Mouse (Mus musculus) liver, embryonic 11.5 days (tissue): Measurements from ENCODE around the gene Sec11a. TPM values are rescaled to one million over a fixed set of nuclear protein-coding genes. Genes with fewer than 3 reads are reported as not detected.

ENCODE experiments used
- ATAC-seq: fragments of 200-750 bp; cut with Nextera tagmentation; replicated peaks from 2 replicates; pipeline ENCODE4 v1.8.0; 2017; ENCODE audit warnings: moderate number of reproducible peaks, mild to moderate bottlenecking, moderate TSS enrichment, moderate library complexity; ENCODE audit not compliant: low FRiP score
- DNase-seq: peaks from one replicate; pipeline ENCODE4 v3.0.0-alpha.2; 2017; ENCODE audit warnings: low spot score
- H3K27ac ChIP-seq: fragments of 300-500 bp; sonication (generic); 2 replicates; pipeline ENCODE4 v1.5.1; 2014; ENCODE audit warnings: mild to moderate bottlenecking, low read depth, low read length, control low read depth
- H3K27me3 ChIP-seq: fragments of 300-500 bp; sonication (generic); replicated peaks from 2 replicates; pipeline ENCODE4 v1.6.1; 2014; ENCODE audit warnings: low read length, mixed read lengths; ENCODE audit not compliant: control insufficient read depth, insufficient read depth
- H3K36me3 ChIP-seq: fragments of 300-500 bp; sonication (generic); 2 replicates; pipeline ENCODE4 v1.6.1; 2014; ENCODE audit warnings: mild to moderate bottlenecking, low read length, moderate library complexity, mixed read lengths; ENCODE audit not compliant: control insufficient read depth, insufficient read depth
- H3K4me1 ChIP-seq: fragments of 300-500 bp; sonication (generic); replicated peaks from 2 replicates; pipeline ENCODE4 v1.6.1; 2014; ENCODE audit warnings: low read length, mixed read lengths; ENCODE audit not compliant: control insufficient read depth, insufficient read depth
- H3K4me2 ChIP-seq: fragments of 300-500 bp; sonication (generic); 2 replicates; pipeline ENCODE4 v1.6.1; 2014; ENCODE audit warnings: mild to moderate bottlenecking, control low read depth, moderate library complexity
- H3K4me3 ChIP-seq: fragments of 300-500 bp; sonication (generic); 2 replicates; pipeline ENCODE4 v1.5.1; 2014; ENCODE audit warnings: low read depth, low read length, control low read depth
- H3K9ac ChIP-seq: fragments of 300-500 bp; sonication (generic); 2 replicates; pipeline ENCODE4 v1.6.1; 2014; ENCODE audit warnings: low read depth, low read length, control low read depth
- H3K9me3 ChIP-seq: fragments of 300-500 bp; sonication (generic); 2 replicates; pipeline ENCODE4 v1.6.1; 2016; ENCODE audit warnings: low read length, inconsistent platforms, mixed read lengths; ENCODE audit not compliant: control insufficient read depth
- WGBS: fragments of 180-500 bp; shearing (Covaris S2); extraction: QIAGEN DNeasy Blood & Tissue Kit; methylation state at CpG from one replicate; pipeline ENCODE4 v1.1.7; 2014; 5-methylcytosine and 5-hydroxymethylcytosine counted together
- polyA plus RNA-seq: library from polyadenylated mRNA; unstranded; fragments of >200 nt; fragmentation: Nextera tagmentation; extraction: Ambion mirVana; gene quantifications from 2 replicates; pipeline ENCODE4 v1.2.1, GENCODE M21; 2014

The Sec11a gene
- polyA plus RNA-seq, 1 experiment from 2014 or later: 180 TPM

GRCm38 (mm10) chr7:80885666-80886065, 61.9 kb downstream of the Sec11a start:
- 12% methylated on average over 1 of the region's 1 CpGs for WGBS
- ATAC-seq: no peak
- Histone ChIP-seq H3K27me3 (no peaks in the 10 kb centered on the region), H3K36me3 (peaks cover 2% of the 10 kb centered on the region; the same call in 1 of the 2 replicates), H3K9me3 (no peaks in the 10 kb centered on the region), H3K27ac (no peak overlapping the region), H3K4me2 (no peak overlapping the region), H3K4me3 (no peak overlapping the region), H3K4me1 (peaks cover 12% of the 10 kb centered on the region; the same call in 1 of the 2 replicates), H3K9ac (no peak overlapping the region)
- no peak for DNase-seq

GRCm38 (mm10) chr7:80882830-80883505, 64.6 kb downstream of the Sec11a start:
- peak overlapping the region; percentile 45 for H3K4me2 ChIP-seq
- H3K4me3 ChIP-seq: peak overlapping the region; percentile 23
- ATAC-seq (peak; percentile 86), DNase-seq (peak; percentile 62)
- no peaks in the 10 kb centered on the region for H3K27me3 ChIP-seq
- no peaks in the 10 kb centered on the region for H3K9me3 ChIP-seq
- H3K4me1 ChIP-seq: no peaks in the 10 kb centered on the region
- 16% methylated on average over 14 of the region's 14 CpGs for WGBS
- H3K27ac ChIP-seq: no peak overlapping the region
- no peaks in the 10 kb centered on the region for H3K36me3 ChIP-seq
- no peak overlapping the region for H3K9ac ChIP-seq

GRCm38 (mm10) chr7:80875727-80876126, 71.9 kb downstream of the Sec11a start:
- Histone ChIP-seq H3K9me3 (no peaks in the 10 kb centered on the region), H3K36me3 (peaks cover 16% of the 10 kb centered on the region), H3K4me2 (peak overlapping the region; percentile 4; the same call in 1 of the 2 replicates), H3K27ac (no peak overlapping the region), H3K27me3 (peaks cover 17% of the 10 kb centered on the region), H3K4me3 (no peak overlapping the region), H3K9ac (no peak overlapping the region), H3K4me1 (no peaks in the 10 kb centered on the region; the same call in 1 of the 2 replicates)
- no peak for ATAC-seq
- DNase-seq: no peak
- 39% methylated on average over 37 of the region's 37 CpGs for WGBS

- DNase-seq (no peak), ATAC-seq (no peak)
- Histone ChIP-seq H3K27ac (no peak overlapping the region), H3K9me3 (no peaks in the 10 kb centered on the region), H3K27me3 (peaks cover 17% of the 10 kb centered on the region), H3K36me3 (peaks cover 16% of the 10 kb centered on the region), H3K4me3 (no peak overlapping the region), H3K4me2 (no peak overlapping the region), H3K9ac (no peak overlapping the region), H3K4me1 (no peaks in the 10 kb centered on the region; the same call in 1 of the 2 replicates)
- WGBS: 95% methylated on average over 2 of the region's 2 CpGs
Observed at GRCm38 (mm10) chr7:80873631-80874030, 73.9 kb downstream of the Sec11a start.

GRCm38 (mm10) chr7:80873038-80873437, 74.5 kb downstream of the Sec11a start:
- ATAC-seq (no peak), DNase-seq (no peak)
- no peaks in the 10 kb centered on the region for H3K9me3 ChIP-seq
- H3K9ac ChIP-seq: no peak overlapping the region
- no peak overlapping the region for H3K4me2 ChIP-seq
- no peaks in the 10 kb centered on the region; the same call in 1 of the 2 replicates for H3K4me1 ChIP-seq
- H3K4me3 ChIP-seq: no peak overlapping the region
- peaks cover 20% of the 10 kb centered on the region for H3K36me3 ChIP-seq
- 59% methylated on average over 5 of the region's 5 CpGs for WGBS
- H3K27ac ChIP-seq: no peak overlapping the region
- peaks cover 17% of the 10 kb centered on the region for H3K27me3 ChIP-seq

- Histone ChIP-seq H3K27me3 (no peaks in the 10 kb centered on the region), H3K27ac (no peak overlapping the region), H3K4me2 (no peak overlapping the region), H3K9ac (no peak overlapping the region), H3K4me3 (no peak overlapping the region), H3K9me3 (no peaks in the 10 kb centered on the region), H3K4me1 (peaks cover 20% of the 10 kb centered on the region), H3K36me3 (peaks cover 13% of the 10 kb centered on the region)
- no peak for DNase-seq
- 82% methylated on average over 2 of the region's 2 CpGs for WGBS
- ATAC-seq: no peak
Observed at GRCm38 (mm10) chr7:80868686-80869085, 78.9 kb downstream of the Sec11a start.

GRCm38 (mm10) chr7:80866514-80867147, 80.9 kb downstream of the Sec11a start:
- DNase-seq (no peak), ATAC-seq (no peak)
- WGBS: 48% methylated on average over 7 of the region's 7 CpGs
- Histone ChIP-seq H3K4me1 (peaks cover 24% of the 10 kb centered on the region), H3K9ac (no peak overlapping the region), H3K4me3 (no peak overlapping the region), H3K4me2 (peak overlapping the region; percentile 19; the same call in 1 of the 2 replicates), H3K27ac (no peak overlapping the region), H3K36me3 (peaks cover 9% of the 10 kb centered on the region), H3K27me3 (no peaks in the 10 kb centered on the region), H3K9me3 (no peaks in the 10 kb centered on the region)

- ATAC-seq (no peak), DNase-seq (no peak)
- Histone ChIP-seq H3K4me1 (peaks cover 30% of the 10 kb centered on the region), H3K9ac (no peak overlapping the region), H3K27ac (peak overlapping the region; percentile 71), H3K4me2 (peak overlapping the region; percentile 26; the same call in 1 of the 2 replicates), H3K9me3 (no peaks in the 10 kb centered on the region), H3K36me3 (peaks cover 9% of the 10 kb centered on the region), H3K4me3 (no peak overlapping the region), H3K27me3 (no peaks in the 10 kb centered on the region)
- 78% methylated on average over 7 of the region's 7 CpGs for WGBS
Observed at GRCm38 (mm10) chr7:80865521-80865920, 82.1 kb downstream of the Sec11a start.
